Mouse (Mus musculus): ENCODE data around the gene Cmya5.

DNA sequence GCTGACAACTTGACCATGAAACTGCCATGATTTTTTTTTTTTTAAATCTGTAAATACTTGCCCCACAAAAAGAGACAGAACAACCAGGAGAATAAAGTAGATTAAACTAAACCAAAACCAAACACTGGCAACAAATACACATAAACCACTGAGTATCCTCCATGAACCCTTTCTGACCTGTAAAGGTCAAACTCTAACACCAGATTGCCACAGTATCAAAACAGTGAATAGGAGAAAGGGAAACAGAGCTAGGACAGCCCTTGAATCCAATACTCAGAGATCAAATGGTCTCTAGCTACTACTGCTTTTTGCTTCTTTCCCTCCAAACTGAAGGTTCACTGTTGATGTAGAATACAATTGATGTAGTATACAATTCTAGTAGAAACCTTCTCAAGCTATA lies 33.0 kb upstream of the Cmya5 start:
- no peak for TF ChIP-seq CTCF (IDR thresholded peaks at IDR 0.05; ENCODE audit: borderline replicate concordance, insufficient read depth, low read depth, low read length)
- TF ChIP-seq POLR2A (IDR thresholded peaks at IDR 0.05; ENCODE audit: borderline replicate concordance, insufficient read depth, low read length) = no peak
